Mouse (Mus musculus) heart, adult 2 months (tissue): Measurements from ENCODE around the gene Mcm7.

Experiments used
- CTCF ChIP-seq: fragments of 200-600 bp; IDR thresholded peaks from 2 replicates; pipeline ENCODE4 v1.8.1; 2022; ENCODE audit warnings: antibody characterized with exemption, mild to moderate bottlenecking, moderate library complexity
- EP300 ChIP-seq: fragments of 200-500 bp; IDR thresholded peaks from 2 replicates; pipeline ENCODE4 v1.6.1; 2011; ENCODE audit warnings: low read depth, low read length, control low read depth; ENCODE audit not compliant: insufficient read depth
- POLR2A ChIP-seq: fragments of 200-500 bp; IDR thresholded peaks from 2 replicates; pipeline ENCODE4 v1.6.1; 2011; ENCODE audit warnings: mild to moderate bottlenecking, low read depth, low read length, control low read depth; ENCODE audit not compliant: insufficient read depth

- no peak for TF ChIP-seq POLR2A
- TF ChIP-seq CTCF: peak; percentile 55
- TF ChIP-seq EP300: no peak
These were observed 27.4 kb upstream of the Mcm7 start for GRCm38 (mm10) chr5:138199576-138199975.
